Mouse (Mus musculus) midbrain, postnatal 0 days (tissue): ENCODE results near the gene Acap1. TPM values are rescaled to one million over a fixed set of nuclear protein-coding genes. Genes with fewer than 3 reads are reported as not detected.
A peak's percentile ranks its signal among the peaks of the same experiment; 100 is the strongest.

Source experiments
- ATAC-seq: fragments of 200-750 bp; cut with Nextera tagmentation; 2 replicates; pipeline ENCODE4 v1.8.0; 2017; ENCODE audit warnings: moderate number of reproducible peaks, mild to moderate bottlenecking, moderate TSS enrichment, moderate library complexity; ENCODE audit not compliant: low FRiP score
- DNase-seq: peaks from one replicate; pipeline ENCODE4 v3.0.0-alpha.2; 2015; ENCODE audit warnings: low spot score
- H3K27ac ChIP-seq: fragments of 300-500 bp; sonication (generic); 2 replicates; pipeline ENCODE4 v1.5.1; 2014; ENCODE audit warnings: low read depth, mild to moderate bottlenecking, low read length, mixed read lengths
- H3K27me3 ChIP-seq: fragments of 300-500 bp; sonication (generic); 2 replicates; pipeline ENCODE4 v1.6.1; 2014; ENCODE audit warnings: low read length, control low read depth, mixed read lengths; ENCODE audit not compliant: insufficient read depth
- H3K36me3 ChIP-seq: fragments of 300-500 bp; sonication (generic); 2 replicates; pipeline ENCODE4 v1.6.1; 2014; ENCODE audit warnings: low read length, control low read depth, mixed read lengths; ENCODE audit not compliant: insufficient read depth
- H3K4me1 ChIP-seq: fragments of 300-500 bp; sonication (generic); 2 replicates; pipeline ENCODE4 v1.6.1; 2014; ENCODE audit warnings: mild to moderate bottlenecking, control low read depth, antibody characterized with exemption, low read length, mixed read lengths; ENCODE audit not compliant: insufficient read depth
- H3K4me2 ChIP-seq: fragments of 300-500 bp; sonication (generic); 2 replicates; pipeline ENCODE4 v1.6.1; 2014; ENCODE audit warnings: low read depth, mild to moderate bottlenecking, low read length, mixed read lengths; ENCODE audit not compliant: poor library complexity, severe bottlenecking
- H3K4me3 ChIP-seq: fragments of 300-500 bp; sonication (generic); 2 replicates; pipeline ENCODE4 v1.5.1; 2014; ENCODE audit warnings: low read depth, mild to moderate bottlenecking, low read length, moderate library complexity
- H3K9ac ChIP-seq: fragments of 300-500 bp; sonication (generic); replicated peaks from 2 replicates; pipeline ENCODE4 v1.6.1; 2014; ENCODE audit warnings: mild to moderate bottlenecking, low read length, moderate library complexity, mixed read lengths; ENCODE audit not compliant: poor library complexity, severe bottlenecking
- H3K9me3 ChIP-seq: fragments of 300-500 bp; sonication (generic); 2 replicates; pipeline ENCODE4 v1.6.1; 2016; ENCODE audit warnings: low read length, control low read depth
- CTCF ChIP-seq: IDR thresholded peaks from 2 replicates; pipeline ENCODE4 v1.5.1; 2016; ENCODE audit warnings: antibody characterized with exemption, mild to moderate bottlenecking
- WGBS: fragments of 180-500 bp; shearing (Covaris S2); extraction: QIAGEN DNeasy Blood & Tissue Kit; methylation state at CpG from one replicate; pipeline ENCODE4 v1.1.7; 2014; 5-methylcytosine and 5-hydroxymethylcytosine counted together
- polyA plus RNA-seq: library from polyadenylated mRNA; unstranded; fragments of >200 nt; fragmentation: Nextera tagmentation; extraction: Ambion mirVana; gene quantifications from 2 replicates; pipeline ENCODE4 v1.2.1, GENCODE M21; 2015
- total RNA-seq: library from RNA; depleted of rRNA; stranded (reverse); fragments of >200 nt; gene quantifications from 2 replicates; pipeline ENCODE4 v1.2.3, GENCODE M21; 2014

Gene Acap1
- total and polyA plus RNA-seq, 2 experiments from 2014 or later = 0.14 TPM; not detected in 1

- TF ChIP-seq CTCF = no peak
- DNase-seq = no peak
- 89% methylated on average over 5 of the region's 5 CpGs for WGBS
- Histone ChIP-seq H3K4me3 (no peak overlapping the region), H3K4me2 (no peak overlapping the region), H3K27ac (no peak overlapping the region), H3K27me3 (no peaks in the 10 kb centered on the region), H3K9me3 (no peaks in the 10 kb centered on the region), H3K4me1 (peaks cover 4% of the 10 kb centered on the region; the same call in 1 of the 2 replicates), H3K9ac (no peak overlapping the region), H3K36me3 (no peaks in the 10 kb centered on the region)
- no peak for ATAC-seq
These were observed 668 bp downstream of the Acap1 start for GRCm38 (mm10) chr11:69894671-69895070.

GRCm38 (mm10) chr11:69891482-69891881 lies 3.9 kb downstream of the Acap1 start:
- no peaks in the 10 kb centered on the region for H3K27me3 ChIP-seq
- no peaks in the 10 kb centered on the region for H3K36me3 ChIP-seq
- TF ChIP-seq CTCF = no peak
- WGBS = 69% methylated on average over 4 of the region's 4 CpGs
- no peak overlapping the region for H3K4me2 ChIP-seq
- H3K9me3 ChIP-seq = no peaks in the 10 kb centered on the region
- H3K4me1 ChIP-seq = no peaks in the 10 kb centered on the region
- H3K4me3 ChIP-seq = no peak overlapping the region
- no peak overlapping the region for H3K9ac ChIP-seq
- H3K27ac ChIP-seq = no peak overlapping the region
- DNase-seq (peak; percentile 41), ATAC-seq (no peak)

GRCm38 (mm10) chr11:69886907-69887635 lies 8.3 kb downstream of the Acap1 start:
- WGBS = 73% methylated on average over 8 of the region's 8 CpGs
- no peak for ATAC-seq
- peak; percentile 28 for TF ChIP-seq CTCF

GRCm38 (mm10) chr11:69884663-69885062 lies 10.7 kb downstream of the Acap1 start:
- no peak for ATAC-seq
- 89% methylated on average over 8 of the region's 8 CpGs for whole genome bisulfite sequencing
- H3K9me3 ChIP-seq = no peaks in the 10 kb centered on the region
- H3K27ac ChIP-seq = no peak overlapping the region
- no peaks in the 10 kb centered on the region for H3K4me1 ChIP-seq
- no peak for DNase-seq
- no peak for TF ChIP-seq CTCF
- H3K36me3 ChIP-seq = no peaks in the 10 kb centered on the region
- no peak overlapping the region for H3K4me3 ChIP-seq
- H3K27me3 ChIP-seq = no peaks in the 10 kb centered on the region
- no peak overlapping the region for H3K4me2 ChIP-seq
- no peak overlapping the region for H3K9ac ChIP-seq

More at GRCm38 (mm10) chr11:69886907-69887635, 8.3 kb downstream of the Acap1 start:
- no peaks in the 10 kb centered on the region for H3K4me1 ChIP-seq
- no peaks in the 10 kb centered on the region for H3K9me3 ChIP-seq
- H3K36me3 ChIP-seq = no peaks in the 10 kb centered on the region
- no peaks in the 10 kb centered on the region for H3K27me3 ChIP-seq
- H3K4me3 ChIP-seq = no peak overlapping the region
- no peak for DNase-seq
- H3K9ac ChIP-seq = no peak overlapping the region
- no peak overlapping the region for H3K27ac ChIP-seq
- no peak overlapping the region for H3K4me2 ChIP-seq

- Histone ChIP-seq H3K4me1 (no peaks in the 10 kb centered on the region), H3K27me3 (no peaks in the 10 kb centered on the region), H3K27ac (no peak overlapping the region), H3K4me3 (no peak overlapping the region), H3K4me2 (no peak overlapping the region), H3K9ac (no peak overlapping the region), H3K36me3 (no peaks in the 10 kb centered on the region), H3K9me3 (no peaks in the 10 kb centered on the region)
- no peak for DNase-seq
- TF ChIP-seq CTCF = no peak
- WGBS = 77% methylated on average over 9 of the region's 9 CpGs
- ATAC-seq = no peak
These were observed 11.1 kb downstream of the Acap1 start for GRCm38 (mm10) chr11:69884240-69884639.

GRCm38 (mm10) chr11:69883527-69884151 lies 11.7 kb downstream of the Acap1 start:
- H3K36me3 ChIP-seq = no peaks in the 10 kb centered on the region
- H3K4me2 ChIP-seq = no peak overlapping the region
- WGBS = 85% methylated on average over 8 of the region's 8 CpGs
- no peaks in the 10 kb centered on the region for H3K27me3 ChIP-seq
- H3K9ac ChIP-seq = no peak overlapping the region
- TF ChIP-seq CTCF = no peak
- no peak for DNase-seq
- no peak overlapping the region for H3K27ac ChIP-seq
- ATAC-seq = no peak
- no peaks in the 10 kb centered on the region for H3K9me3 ChIP-seq
- H3K4me3 ChIP-seq = no peak overlapping the region
- H3K4me1 ChIP-seq = no peaks in the 10 kb centered on the region
